Mouse (Mus musculus) G1E (cell line): Measurements from ENCODE around the gene Vash2.

Experiments
- CTCF ChIP-seq: IDR thresholded peaks from 2 replicates; pipeline ENCODE4 v1.5.1; 2012; ENCODE audit warnings: low read depth, low read length, inconsistent platforms, mixed read lengths
- GATA1 ChIP-seq: IDR thresholded peaks from 2 replicates; pipeline ENCODE4 v1.6.1; 2012; ENCODE audit warnings: borderline replicate concordance, low read length, inconsistent platforms, mixed read lengths

DNA sequence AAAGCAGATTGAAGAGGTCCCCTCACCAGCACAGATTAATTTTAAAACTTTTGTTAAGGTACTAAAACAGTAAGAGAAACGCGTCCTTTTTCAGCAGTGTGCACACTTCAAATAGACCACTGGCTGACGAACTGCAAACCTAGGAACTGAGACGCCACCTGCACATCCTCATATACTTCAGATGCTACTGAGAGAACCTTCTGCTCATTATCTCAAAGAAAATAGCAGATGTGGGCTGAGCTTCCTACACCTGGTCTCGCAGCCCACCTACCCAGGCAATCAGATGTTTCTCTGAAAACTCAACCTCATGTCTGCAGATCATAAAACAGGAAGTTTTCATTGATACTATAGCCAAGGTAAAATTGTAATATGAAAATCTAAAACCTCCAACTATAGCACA, 40.7 kb upstream of the Vash2 start:
- no peak for TF ChIP-seq CTCF
- TF ChIP-seq GATA1: no peak
